Mouse (Mus musculus) stomach, postnatal 0 days (tissue): ENCODE results near the gene Pde4b.

ENCODE experiments used
- CTCF ChIP-seq: IDR thresholded peaks from 2 replicates; pipeline ENCODE4 v1.5.1; 2016; ENCODE audit warnings: antibody characterized with exemption, low read depth, mild to moderate bottlenecking, moderate library complexity
- EP300 ChIP-seq: optimal IDR thresholded peaks from 2 replicates; pipeline ENCODE3; 2016; ENCODE audit warnings: antibody characterized with exemption

GRCm38 (mm10) chr4:102512940-102513339, 425.6 kb downstream of the Pde4b start:
- TF ChIP-seq CTCF (no peak), EP300 (no peak)
